Mouse (Mus musculus) retina, adult 2 months (tissue): ENCODE data around the gene Ttc21a.
A peak's percentile ranks its signal among the peaks of the same experiment; 100 is the strongest.

Experiments used
- DNase-seq: peaks from one replicate; pipeline ENCODE4 v3.0.0-alpha.2; 2012; ENCODE audit warnings: low read depth, low spot score

Ttc21a gene

DNA sequence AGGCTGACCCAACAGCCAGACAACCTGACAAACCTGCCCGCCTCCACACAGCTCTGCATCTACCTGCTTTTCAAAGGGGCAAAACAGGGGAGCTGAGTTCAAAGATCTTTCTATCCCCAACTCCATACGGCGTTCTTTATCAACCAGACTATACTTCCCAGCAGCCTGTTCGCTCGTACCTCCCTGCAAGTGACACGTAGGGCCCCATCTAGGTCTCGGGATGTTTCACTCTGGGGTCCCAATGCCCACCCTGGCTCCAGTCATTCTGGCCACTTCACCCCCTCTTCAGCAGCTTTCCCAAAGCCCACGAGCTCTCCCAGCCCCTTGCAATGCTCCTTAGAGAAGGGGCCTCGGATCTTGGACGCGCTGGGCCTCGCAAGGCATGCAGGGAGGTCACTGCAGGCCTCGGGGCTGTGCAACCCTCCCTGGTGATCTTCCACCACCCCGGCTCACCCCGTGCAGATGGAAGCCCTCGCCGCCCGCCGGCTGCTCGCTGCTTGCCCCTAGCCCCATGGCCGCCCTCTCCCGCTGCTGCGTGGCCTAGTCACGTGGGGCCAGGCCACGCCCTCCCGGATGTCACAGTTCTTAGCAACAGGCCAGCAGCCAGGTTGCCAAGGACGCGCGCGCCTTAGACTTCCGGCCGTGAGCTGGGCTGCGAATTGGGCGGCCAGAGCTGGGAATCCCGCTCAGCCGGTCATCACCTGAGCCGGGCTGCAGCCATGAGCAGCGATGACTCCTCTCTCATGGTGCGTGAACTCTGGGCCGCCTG, at the start of gene Ttc21a, which contains the start of gene Gorasp1:
Ttc21a (plus strand) TSS at position 602 of the 769 bp plus-strand sequence.
Gorasp1 (minus strand) TSS at position 561 of the 769 bp plus-strand sequence.
- peak; percentile 79 for DNase-seq

DNA sequence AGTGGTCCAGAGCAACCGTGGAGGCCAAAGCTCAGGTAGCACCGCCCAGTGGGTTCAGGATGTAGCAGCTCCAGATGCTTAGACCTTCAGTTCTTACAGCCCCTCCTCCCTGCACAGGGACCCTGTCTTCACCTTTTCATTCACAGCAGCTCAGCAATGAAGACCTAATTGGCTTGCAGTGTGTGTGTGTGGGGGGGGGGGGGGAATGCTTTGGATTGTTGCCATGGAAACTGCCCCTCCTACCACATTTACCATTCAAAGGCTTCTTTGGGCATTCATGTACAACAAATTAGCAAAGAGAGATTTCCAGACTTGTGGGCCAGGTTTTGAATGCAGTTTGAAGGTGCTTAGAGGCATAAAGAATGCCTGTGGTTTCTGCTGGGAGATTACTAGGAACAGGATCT, 48.6 kb upstream of the Ttc21a start:
- no peak for DNase-seq

DNA sequence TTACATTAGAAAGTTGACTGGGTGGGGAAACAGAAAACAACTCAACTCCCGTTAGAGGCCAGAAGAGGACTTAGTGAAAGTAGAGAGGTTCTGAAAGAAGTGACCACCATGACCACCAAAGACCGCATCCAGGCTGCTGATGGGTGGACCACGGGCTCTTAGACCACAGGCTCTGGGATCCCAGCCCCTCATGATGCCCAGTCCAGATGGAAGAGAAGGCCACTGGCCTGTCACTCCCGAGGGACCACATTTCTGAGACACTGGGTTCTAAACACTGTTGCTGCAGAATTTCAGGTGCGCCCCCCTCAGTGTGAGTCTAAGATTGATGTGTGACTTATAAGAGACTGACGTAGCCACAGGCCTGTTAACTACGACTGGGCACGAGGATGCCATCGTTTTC, 48.0 kb upstream of the Ttc21a start:
- DNase-seq = no peak

DNA sequence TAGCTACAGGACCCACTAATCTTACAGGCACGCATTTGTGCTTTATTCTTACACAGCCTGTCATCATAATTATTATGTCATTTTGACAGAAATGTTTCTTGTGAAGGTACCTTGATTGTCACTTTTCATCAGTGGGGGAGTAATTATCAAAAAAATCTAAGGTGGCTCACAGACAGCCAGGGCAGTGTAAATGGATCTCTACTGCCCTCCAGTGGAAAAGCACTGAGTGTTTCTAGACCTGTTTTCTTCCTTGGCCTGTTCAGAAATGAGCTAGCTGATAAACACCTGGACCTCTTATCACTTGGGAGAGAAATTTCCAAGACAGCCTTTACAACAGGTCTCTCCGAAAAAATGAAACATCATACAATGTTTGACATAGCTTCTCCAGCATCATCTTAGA, 46.7 kb upstream of the Ttc21a start:
- no peak for DNase-seq

DNA sequence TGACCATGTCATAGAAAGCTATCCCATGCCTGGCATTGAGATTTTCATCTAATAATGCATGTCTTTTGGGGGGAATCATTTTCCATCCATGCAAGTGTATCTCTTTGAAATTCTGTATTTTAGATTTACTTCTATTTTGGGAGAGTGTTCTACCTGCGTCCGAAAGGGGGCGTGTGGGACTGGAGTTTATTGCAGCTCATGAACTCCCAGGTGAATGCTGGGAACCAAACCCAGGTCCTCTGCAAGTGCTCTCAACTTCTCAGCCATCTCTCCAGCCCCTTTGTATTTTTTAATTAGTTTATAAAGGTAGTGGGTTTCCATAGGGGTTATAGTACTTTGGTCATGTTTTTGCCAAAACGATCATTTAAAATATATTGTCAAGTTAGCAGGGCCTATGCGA, 43.5 kb upstream of the Ttc21a start:
- DNase-seq = no peak

DNA sequence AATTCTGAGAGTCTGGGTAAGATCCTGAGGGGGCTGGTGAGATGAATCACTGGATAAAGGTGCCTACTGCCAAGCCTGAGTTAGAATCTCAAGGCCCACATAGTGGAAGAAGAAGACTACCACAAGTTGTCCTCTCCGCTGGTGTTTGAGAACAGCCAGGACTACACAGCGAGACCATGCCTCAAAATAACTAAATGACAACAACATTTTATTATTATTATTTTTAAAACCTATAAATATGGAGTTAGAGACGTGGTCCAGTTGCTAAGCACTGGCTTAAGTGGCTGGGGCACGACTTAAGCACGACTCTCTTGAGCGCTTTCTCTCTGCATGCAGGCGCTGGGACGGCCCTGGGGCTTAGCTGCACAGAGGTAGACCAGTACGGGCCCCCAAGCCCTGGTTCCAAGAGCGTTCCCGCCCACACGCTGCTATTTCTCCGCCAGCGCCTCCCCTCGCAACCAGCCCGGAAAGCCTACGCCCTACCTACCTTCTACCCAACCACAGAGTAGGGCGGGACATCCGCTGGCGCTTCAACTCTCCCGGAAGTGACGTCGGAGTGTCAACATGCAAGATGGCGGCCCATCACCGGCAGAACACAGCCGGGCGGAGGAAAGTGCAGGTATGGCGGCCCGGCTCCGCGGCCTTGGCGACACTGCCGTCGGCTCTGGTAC, 42.9 kb upstream of the Ttc21a start, which contains the start of gene Wdr48:
Wdr48 (plus strand) TSS at position 540 of the 671 bp plus-strand sequence.
- peak; percentile 98 for DNase-seq

DNA sequence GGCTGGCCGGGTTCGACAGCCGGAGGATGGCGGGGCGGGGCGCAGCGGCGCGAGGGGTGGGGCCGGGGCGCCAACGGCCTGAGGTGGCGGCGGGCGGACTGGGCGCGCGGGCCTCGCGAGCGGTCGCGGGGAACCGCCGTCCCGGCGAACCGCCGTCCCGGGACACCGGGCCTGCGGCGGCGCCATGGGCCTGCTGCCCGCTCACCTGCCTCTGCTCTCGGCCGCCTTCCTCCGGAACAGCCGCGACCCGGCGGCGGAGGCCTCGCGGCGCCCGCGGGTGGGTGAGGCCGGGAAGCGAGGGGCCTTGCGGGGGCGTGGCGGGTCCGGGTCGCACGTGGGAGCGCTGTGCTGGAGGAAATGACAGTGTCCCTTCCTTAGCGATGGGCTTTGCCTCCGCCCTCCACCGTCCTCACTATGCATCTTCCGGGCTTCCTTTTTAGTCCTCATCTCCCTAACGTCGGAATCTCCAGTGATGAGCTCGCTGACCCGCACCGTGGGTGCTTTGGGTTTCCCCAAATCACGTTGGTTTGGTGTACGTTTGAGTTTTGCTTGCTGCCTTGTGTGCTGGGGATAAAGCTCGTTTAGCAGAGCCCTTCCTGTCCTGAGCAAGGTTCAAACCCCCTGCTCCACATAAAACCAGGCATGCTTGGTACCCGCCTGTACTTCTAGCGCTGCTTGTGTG, 42.2 kb upstream of the Ttc21a start:
- no peak for DNase-seq

DNA sequence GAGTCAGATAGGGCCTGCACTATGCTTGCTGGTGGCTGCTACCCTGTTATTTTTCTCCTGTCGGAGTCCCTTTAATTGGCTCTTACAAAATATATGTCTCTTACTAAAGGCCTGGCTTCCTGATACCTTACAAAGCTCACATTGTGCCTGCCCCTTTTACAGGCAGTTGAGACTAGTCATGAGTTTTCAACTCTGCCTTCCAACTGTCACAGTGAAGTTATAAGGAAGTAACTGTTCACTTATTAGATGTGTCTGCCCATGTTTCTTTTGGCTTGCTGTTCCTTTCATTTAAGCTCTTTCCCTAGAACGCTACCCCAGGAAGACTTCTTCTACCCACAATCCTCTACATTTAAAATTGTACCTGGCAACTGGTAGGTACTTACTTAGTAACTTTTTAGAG, 38.0 kb upstream of the Ttc21a start:
- no peak for DNase-seq

DNA sequence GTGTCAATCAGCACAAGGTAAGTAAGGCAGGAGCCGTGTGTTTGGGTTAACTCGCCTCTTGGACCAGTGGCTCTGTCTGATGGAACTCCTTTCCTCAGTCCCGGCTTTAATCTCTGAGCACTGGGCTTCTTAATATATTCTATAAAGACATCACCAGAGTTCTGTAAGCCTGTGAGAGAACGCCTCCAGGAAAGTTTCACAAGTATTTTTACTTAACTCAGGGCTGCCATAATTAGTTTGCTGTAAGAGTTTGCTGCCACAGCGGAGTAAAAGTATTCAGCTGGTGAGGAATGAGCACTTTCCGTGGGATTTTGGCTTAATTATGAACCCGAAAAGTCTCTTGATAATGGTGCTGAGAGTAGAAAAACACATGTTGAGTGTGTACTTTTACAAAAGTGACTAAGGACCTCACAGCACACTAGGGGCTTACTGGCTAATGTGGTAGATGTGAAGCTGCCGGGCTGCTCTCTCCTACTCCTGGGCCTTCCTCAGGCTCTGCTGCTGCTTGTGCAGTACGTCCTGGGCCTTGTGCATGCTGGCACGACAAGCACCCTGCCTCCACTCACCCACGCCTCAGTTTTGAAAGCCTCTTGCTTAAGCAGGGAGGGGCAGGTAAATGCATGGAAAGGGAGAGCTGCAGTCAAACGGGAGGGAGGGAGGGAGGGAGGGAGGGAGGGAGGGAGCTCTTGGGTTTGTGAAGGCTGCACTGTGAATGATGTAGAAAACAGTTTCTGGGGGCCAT, 34.8 kb upstream of the Ttc21a start:
- no peak for DNase-seq

DNA sequence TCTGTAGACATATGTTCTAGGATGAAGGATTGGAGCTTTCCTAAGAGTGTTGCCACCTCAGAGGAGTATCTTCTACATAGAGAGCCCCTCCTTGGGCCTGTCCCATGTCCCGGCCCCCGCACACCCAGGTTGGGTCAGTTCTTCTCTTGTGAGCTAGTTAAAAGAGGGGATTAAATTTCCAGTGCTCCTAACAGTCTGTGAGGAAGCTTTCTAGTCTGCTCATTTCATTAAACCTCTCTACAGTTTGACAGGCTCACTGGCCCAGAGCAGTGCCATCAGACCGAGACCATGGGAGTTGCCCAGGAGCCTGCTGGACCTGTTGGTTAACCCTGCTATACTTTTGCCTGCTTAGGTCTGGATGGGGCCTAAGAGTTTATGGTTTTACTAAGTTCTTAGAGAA, 28.7 kb upstream of the Ttc21a start:
- no peak for DNase-seq

DNA sequence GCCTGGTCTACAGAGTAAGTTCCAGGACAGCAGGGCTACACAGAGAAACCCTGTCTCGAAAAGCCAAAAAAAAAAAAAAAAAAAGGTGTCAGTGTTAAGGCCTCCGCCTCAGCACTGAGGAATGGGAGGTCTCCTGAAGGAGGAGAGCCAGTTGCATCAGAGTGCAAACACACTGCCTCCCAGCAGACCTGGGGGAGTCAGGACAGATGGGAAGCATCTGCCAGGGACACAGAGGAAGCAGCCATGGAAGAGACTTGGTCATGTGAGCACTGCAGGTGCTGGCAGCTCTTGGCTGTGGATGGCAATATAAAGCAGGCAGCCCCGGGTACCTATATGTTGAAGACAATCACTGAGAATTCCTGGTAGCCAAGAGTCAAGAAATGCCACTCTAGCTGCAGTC, 27.5 kb upstream of the Ttc21a start:
- no peak for DNase-seq

DNA sequence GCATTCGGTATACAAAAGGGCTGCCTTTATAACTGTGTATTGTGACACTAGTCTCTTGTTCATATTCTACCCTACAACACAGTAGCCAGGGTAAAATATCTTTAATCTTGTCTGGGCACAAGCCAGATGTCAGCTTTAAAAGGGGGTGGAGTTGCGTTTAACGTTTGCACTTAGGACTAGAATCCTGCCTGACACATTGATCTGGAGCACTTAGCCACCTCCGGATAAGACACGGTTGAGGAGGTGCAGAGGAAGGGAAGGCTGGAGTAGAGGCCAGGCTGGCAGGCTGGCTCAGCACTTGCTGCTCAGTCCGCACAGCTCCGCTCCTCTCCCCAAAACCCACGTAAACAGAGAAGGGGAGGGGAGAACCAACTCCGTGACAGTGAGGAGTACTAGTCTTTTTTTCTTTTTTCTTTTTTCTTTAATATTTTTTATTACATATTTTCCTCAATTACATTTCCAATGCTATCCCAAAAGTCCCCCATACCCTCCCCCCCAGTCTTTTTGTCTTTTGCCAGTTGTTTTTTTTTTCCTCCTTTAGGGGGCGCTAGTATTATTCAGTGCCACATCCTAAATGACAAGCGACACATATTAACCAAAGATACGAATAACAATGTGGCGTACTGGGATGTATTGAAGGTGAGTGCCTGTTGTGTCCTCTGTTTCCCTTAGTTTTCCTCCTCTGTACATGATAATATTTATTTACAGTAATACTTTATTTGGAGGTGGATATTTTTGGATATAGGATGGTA, 24.1 kb upstream of the Ttc21a start:
- DNase-seq = no peak

DNA sequence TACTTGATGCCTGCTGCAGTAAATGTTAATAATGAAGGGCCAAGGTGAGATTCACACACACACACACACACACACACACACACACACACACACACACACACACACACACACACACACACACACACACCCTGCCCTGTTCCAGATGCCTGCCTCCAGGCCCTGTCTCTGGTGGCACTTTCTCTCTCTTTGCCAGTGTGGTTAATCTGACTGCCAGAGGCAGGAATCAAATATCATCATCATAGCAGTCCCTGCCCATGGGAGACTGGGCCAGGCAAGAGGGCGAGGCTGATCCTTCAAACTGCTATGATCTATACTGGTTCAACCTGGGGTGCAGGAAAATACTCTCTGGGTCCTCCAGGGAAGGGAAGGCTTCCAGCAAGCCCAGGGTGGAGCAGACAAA, 17.5 kb upstream of the Ttc21a start:
- DNase-seq = no peak

DNA sequence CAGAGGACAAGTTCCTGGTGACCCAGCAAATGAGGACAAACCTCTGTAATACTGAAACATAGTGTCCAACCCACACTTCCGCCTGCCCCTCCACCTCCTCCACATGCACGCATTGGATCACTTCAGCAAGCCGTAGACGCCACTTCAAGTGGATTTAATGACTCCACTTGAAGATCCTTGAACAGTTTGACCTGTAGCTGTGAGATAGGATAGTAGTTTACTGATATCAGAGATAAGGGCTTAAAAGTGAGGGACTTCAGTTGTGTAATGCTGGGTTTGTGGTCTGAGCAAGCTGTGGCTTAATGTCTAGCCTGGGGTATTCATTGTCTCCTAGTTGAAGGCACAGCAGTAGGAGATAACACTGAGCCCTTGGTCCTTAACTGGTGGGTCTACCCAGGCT, 13.9 kb upstream of the Ttc21a start:
- no peak for DNase-seq

DNA sequence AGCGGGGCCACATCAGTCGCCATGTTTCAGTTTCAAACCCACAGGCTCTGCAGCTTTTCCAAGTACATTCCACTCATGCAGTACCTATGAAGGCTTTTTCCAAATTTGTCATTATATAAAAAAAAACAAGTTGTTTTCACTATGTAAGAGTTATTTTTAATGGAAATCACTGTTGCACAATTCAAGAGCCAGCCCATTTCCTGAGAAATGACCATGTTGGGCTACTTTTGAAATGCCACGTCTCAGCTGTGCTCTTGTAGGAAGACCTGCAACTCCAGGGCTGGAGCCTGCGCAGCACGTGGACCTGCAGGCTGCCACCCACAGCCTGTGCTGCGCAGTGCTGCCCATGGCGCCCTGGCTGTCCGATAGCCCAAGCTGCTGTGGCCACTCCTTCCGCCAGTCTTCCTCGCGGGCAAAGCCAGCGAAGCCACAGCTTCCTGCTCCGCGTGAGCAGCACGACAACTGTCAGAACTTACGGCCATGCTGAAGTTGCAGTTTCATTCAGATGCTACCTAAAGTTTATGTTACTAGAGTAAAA, 12.2 kb upstream of the Ttc21a start:
- DNase-seq = no peak

DNA sequence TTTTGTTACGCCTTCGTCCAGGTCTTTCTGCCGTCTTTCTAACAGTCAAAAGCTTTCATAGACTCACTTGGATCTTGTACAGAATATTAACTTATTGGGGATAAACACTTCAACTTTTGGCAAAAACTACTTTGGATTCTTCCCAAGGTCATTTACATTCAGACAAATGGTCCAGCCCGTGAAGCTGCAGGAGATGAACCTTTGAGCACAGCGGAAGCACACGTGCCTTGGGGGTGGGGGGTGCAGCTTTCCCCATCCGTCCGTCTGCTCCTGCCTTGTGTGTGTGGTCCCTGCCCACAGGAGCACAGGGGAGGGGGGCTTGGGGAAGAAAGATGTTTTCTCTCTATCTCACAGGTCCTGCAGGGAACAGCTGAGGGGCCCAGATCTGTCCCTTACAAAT, 11.7 kb upstream of the Ttc21a start:
- no peak for DNase-seq

DNA sequence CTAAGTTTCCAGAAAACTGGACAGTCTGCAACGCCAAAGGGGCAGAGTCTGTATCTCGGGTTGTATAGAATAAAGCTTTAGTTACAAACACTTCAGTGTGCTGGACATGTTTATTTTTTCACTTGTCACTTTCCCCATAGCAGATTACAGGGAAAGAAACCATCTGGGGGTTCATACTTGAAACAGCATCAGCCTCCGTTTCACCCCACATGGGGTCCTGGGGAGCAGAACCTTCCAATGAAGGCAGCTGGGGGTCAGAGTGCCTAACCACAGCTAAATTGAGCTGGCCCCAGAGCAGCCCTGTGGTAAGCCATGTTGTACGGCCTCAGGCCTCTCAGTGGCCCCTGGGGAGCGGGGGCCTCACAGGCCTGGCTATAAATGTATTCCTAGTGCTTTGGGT, 10.9 kb upstream of the Ttc21a start:
- DNase-seq = no peak

DNA sequence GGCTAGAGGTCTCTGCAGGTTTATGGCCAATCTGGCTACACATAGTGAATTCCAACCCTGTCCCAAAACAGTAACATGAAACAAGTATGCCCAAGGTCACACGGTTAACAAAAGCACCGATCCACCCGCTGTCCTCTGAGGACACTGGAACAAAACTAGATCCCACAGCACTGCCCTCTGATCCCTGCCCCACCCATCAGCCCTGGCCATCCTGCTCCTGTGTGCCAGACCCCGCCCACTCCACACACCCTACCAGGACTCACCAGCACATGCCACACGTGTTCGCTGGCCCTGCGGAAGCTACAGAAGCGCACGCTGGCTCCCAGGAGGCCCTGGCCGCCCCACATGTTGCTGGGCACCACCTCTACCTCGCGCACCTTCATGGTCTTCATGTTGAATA, 5.0 kb upstream of the Ttc21a start:
- DNase-seq = no peak

DNA sequence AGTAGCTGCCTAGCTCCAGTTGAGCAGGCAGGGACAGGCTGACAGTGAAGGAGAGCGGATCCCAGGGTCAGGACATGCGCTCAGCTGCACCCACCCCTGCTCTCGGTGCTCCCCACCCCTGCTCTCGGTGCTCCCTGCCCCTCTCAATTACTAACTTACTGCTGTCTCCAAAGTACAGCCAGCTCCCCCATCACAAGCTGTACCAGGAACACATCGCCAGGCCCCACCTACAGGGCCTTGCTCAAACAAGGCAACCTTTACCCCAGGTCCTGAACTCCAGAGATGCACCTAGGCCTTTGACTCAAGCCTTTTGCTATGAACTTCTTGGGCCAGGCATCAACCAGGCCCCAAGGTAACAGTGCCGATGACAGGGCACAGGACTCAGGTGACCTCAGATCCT, 3.7 kb upstream of the Ttc21a start:
- DNase-seq = no peak

DNA sequence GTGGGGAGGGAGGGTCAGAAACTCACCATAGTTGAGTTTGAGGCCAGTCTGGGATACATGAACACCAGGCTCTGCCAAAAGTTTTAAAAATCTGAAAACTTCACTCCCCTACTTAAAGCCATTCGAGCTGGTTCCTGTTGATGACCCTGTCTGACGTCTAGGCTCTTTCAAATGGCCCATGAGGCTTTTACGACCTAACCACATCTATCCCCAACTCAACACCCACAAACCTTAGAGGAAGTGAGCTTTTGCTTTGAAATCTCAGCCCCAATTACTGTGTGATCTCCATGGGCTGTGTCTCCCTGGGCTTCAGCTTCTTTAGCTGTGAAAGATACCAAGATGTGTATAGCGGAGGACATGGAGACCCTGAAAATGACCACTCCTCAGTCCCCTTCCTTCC, 1.1 kb downstream of the Ttc21a start:
- no peak for DNase-seq

DNA sequence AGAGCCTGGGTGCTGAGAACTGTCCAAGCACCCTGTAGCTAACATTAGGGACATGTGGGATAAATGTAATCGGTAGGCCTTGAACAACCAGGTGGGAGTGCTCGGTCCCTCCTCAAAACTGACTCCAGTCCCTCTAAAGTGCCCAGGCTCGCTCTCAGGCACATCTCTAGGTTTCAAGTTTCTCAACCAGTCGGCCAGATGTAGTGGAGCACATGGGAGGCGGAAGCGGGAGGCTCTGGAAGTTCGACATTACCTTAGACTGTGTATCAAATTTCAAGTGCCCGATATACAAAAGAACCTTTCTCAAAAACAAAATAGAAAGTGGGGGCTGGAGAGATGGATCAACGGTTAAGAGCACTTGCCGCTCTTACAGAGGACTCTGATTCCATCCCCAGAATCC, 2.2 kb downstream of the Ttc21a start:
- DNase-seq = no peak
